Mouse (Mus musculus): ENCODE measurements at regions not wholly inside any gene's neighbourhood (a gene's known extent, or its start where the extent isn't known, plus 50 kb on each side); places are given as distances from the start of the nearest gene placed in this dataset.
A peak's percentile ranks its signal among the peaks of the same experiment; 100 is the strongest.

DNA sequence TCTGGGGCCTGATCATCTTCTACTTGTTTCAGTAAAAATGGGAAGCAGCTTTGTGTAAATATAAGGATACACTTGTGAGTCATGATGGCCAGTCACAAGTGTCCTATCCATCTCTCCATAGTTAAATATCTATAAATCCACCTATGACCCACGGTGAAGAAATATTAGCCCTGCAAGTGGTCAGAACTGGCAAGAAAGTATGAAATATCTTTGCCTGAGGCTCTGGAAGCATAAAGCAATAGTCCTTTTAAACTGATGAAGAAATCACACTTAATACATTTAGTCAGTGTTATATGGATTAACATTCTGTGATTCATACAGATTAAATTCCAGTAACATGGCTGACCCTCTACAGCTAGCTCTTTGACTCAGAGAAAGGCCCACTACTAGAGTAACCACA lies 134.8 kb upstream of the Klf6 start:
- no peak for DNase-seq

DNA sequence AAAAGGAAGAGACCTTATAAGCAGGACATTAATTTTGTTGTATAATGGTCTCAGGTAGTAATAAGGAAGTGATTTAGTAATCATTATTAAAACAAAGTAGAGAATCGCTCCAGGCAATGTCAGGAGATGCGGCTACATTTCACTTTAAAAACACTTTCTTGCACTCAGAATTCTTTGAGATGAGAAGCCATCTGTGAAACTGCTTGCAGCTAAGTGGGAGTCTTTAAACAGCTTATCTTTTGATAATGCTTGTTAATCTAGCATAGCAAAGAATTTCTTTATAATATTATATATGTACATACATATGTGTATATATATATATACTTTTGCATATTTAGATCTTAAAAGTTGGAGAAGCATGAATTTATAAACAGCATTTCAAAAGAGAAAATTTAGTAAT lies 133.1 kb upstream of the Klf6 start:
- DNase-seq: no peak

DNA sequence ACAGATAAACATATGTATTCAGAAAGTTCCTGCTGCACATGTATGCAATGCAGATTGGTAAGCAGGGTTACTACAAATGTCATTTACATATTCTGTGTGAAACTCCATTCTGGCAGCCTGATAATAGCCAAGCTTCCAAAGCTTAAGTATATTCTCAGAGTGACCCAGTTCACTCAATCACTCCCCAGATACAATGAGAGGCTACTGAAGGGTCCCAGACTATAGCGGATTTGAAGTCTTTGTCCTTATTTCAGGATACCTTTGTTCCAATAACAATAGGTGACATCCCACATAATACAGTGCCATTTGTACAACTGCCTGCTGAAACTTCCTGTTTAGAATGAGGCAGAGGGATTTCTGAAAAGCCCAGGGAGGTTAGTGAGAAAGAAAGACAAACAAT lies 132.5 kb upstream of the Klf6 start:
- no peak for DNase-seq

DNA sequence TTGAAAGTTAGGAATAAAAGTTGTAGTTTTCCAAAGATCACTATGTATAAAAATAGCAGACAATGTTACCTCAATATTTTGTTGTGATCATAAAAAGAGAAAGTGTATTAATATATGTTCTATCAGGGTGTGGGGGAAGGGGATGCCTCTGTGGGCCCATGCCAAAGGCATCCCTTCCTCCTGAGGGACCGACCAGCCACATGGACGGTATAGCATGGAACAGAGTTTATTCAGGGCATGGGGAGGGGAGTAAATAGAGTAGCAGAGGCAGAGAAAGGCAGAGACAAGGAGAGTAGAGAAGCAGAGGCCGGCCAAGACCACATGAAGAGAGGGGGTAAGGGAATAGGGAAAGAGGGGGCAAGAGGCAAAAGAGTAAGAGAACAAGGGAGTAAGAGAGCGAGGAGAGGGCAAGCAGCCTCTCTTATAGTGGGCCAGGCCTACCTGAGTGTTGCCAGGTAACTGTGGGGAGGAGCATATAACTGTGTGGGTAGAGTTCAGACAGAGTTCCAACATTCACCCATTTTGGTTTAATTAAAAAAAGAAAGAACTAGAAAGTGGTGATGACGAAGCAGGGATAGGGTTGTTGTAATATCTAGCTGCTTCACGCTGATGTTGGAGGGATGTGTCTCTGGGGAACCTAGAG lies 131.7 kb upstream of the Klf6 start:
- no peak for DNase-seq

DNA sequence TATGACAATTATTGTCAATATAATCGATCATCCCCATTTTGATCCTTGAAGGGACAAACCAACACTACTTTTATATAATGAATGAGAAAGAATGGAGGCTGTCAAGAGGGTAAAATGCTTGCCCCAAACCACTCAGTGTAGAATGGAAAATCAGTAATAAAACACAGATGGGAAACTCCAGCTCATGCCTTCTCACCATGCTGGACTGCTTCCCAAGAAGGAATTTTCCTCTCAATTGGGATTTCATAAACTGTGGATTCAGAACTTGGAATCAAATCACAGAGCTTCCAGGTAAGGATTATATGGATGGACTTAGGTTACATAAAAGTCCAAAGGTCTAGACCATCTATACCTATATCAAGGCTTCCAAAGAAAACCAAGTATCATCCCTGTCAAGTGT lies 129.1 kb upstream of the Klf6 start:
- DNase-seq: no peak

DNA sequence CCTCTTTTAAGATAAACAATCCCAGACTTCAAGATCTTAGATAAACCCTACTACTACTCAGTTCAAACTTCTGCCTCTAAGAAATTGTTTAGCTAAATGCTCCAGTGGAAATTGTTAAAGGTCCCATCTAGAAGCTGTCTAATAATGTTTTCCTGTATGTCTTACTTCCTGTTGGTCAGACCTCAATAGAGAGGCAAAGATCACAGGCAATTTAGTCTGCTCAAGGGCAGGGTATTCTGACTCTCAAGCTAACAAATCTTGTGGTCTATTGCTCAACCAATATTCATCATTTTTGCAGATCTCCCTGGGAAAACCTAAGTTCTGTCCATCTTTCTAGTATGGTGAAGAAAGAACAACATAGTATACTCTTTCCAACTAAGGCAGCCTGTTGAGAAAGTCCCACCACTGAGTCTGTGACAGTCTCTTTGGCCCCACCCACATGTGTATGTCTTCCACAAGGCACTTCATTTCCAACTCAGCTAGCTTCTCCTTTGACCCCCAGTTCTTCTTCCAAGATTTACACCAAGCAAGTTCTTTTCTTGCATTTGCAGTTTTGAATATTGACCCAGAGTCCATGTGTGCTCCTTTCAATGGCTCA lies 126.2 kb upstream of the Klf6 start:
- no peak for DNase-seq

DNA sequence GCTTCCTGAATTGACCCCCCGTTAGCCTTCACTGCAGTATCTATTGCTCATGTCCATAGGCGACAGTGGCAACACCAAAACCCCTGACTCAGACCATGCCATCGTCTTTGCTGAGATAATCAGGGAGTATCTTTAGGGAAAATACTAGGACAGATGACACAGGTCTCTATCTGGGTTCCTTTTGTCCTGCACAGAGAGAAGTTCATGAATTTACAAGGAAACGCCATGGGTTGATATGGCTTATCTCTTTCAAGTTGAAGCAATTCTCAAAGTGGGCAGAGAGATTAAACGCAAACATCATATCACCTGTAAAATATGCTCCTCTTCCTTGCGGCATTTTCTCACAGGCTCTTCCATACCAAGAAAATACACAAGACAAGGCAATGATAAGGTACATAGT lies 124.8 kb upstream of the Klf6 start:
- no peak for DNase-seq

DNA sequence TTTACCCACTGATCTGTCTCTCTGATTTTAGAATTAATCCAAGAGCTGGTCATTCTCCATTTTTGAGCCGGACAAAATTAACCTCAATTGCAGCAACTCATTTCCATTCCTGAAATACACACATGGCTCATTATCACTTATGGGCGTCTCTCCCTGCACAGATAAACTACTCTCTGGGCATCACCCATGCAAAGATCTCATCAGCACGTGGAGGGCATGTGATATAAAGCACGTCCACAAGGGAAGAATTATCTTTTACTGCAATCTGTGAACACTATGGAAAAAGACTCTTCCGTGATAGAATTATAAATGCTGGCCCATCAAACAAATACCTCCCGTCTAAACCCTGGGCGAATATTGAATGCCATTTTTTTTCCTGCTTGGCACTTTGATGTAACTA lies 124.1 kb upstream of the Klf6 start:
- no peak for DNase-seq

DNA sequence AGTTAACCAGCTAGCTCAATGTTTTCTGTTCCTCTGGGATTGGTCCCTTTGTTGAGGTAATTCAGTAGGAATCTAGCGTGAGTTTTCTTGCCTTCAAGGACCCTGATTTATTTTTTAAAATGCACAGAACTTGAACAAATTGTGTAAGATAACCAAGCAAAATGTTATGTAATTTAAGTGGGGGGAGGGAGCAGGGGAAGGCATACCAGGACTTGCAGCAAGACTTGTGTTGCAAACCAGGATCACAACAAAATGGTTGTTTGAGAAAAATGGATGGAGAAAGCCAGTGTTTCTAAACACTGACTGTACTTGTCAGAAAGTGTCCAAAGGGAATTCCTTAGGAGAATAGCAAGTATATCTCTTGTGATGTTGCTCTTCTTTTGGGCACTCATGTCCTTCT lies 120.5 kb upstream of the Klf6 start:
- no peak for DNase-seq

DNA sequence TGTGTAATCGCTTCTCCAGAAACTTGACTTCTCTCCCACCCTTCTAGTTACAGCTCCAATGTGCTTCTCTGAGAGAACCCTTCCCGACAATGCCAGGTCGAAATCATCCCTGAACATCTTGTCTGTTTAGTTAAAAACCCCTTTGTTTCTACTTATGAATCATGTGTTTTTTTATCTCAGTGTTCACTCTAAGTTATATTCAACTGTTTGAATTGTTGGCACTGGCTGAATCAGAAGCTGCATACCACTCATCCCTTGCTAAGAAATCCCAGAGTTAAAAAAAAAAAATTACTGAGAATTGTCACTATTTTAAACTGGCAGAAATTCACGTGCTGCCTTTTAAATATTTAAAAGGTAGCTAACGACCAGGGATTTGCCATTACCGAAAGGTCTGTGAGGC lies 116.3 kb upstream of the Klf6 start:
- no peak for DNase-seq

DNA sequence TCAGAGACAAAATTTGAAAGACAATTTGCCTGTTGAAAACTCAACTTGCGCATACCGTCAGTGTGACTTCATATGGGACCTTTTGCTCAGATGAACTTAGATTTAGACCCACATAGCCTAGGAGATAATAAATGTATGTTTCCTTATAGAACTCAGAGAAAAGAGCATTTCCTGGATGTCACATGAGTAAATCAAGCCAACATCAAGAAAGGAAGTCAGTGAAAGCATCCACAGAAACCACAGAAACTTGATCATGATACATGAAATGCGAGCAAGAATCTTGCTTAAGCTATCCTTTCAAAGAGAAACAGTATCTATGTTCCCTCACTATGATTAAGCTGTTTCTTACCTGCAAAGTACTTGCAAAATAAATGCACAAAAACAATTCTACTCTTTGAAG lies 104.1 kb upstream of the Klf6 start:
- no peak for DNase-seq

DNA sequence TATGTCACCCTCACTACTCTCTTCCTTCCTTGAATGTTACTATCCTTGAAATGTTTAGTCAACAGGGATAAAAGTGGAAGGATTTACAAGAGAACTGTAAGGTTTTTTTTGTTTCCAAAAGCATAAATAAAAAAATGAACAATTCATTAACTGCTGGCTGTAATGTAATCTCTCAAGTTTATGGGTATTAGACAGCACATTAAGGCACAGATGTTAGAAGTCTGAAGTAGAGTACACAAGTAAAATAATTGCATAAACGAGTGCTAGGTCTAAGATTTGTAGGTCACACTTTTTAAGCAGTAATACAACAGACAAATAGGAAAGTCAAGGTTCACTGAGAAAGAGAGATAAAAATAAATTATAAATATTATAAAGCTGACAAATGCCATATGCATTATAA lies 103.3 kb upstream of the Klf6 start:
- no peak for DNase-seq

DNA sequence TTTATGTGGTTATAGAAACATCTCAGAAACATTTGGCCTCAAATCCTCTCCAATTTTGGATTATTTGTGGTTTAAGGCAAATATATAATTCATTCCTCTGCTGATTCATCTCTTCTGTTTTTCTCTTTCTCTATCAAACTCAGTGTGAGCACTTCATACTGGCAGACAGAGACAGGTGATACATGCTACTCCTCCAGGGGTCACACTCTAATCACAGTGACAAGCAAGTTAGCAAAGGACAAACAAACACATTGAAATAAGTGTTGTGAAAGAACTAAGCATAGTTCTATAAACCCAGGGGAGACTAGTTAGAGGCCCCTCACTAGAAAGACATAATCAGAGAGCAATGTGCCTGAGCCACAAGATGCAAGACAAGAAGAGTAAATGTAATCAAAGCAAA lies 101.3 kb upstream of the Klf6 start:
- no peak for DNase-seq

DNA sequence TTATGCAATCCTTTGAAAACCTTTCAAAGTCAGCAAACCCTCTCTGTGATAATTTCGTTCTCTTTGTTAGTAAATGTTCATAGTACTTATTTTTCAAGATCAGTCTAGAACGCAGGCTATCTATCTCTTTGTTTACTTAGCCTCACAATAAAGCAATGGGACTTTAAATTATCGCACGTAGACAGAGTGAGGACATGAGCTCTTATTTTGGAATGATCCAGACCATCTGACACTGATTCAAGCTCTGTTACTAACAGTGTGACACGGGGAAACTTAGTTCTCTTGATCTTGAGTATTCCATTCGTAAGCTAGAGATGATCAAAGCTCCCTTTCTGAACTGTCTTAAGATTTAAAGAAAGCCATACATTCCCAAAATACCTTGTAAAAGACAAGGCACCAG lies 94.9 kb upstream of the Klf6 start:
- DNase-seq: no peak

DNA sequence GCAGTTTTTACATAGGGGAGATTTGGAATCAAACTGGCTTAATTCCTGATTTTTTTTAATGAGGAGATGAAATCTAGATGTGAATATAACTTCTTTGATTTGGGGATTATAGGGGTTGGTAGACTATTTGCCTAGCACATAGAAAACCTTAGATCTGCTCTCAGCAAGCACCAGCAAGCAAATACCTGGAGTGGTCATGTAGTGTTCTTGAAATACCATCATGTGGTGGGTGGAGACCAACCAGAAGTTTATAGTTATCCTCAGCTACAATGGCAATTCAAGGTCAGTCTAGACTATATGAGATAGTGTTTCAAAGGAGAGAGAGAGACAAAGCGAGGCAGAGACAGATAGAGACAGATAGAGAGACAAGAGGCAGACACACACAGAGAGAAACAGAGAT lies 94.1 kb upstream of the Klf6 start:
- DNase-seq: no peak

DNA sequence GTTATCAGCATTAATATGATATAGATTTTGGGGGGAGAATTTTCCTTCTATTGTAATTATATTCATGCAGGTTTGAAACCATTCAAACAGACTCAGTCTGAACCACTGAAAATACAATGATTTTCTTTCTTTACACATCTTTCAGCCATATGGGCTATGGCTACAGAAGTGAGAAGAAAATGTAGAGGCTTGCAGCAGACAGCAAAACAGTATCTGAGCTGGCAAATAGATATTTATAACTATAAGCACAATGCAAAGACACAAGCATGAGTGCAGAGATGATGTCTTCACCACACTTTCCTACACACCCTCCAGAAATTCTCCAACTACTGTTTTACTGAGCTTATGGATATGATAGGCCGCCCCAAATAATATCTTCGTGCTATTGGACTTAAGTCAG lies 92.6 kb upstream of the Klf6 start:
- DNase-seq: no peak

DNA sequence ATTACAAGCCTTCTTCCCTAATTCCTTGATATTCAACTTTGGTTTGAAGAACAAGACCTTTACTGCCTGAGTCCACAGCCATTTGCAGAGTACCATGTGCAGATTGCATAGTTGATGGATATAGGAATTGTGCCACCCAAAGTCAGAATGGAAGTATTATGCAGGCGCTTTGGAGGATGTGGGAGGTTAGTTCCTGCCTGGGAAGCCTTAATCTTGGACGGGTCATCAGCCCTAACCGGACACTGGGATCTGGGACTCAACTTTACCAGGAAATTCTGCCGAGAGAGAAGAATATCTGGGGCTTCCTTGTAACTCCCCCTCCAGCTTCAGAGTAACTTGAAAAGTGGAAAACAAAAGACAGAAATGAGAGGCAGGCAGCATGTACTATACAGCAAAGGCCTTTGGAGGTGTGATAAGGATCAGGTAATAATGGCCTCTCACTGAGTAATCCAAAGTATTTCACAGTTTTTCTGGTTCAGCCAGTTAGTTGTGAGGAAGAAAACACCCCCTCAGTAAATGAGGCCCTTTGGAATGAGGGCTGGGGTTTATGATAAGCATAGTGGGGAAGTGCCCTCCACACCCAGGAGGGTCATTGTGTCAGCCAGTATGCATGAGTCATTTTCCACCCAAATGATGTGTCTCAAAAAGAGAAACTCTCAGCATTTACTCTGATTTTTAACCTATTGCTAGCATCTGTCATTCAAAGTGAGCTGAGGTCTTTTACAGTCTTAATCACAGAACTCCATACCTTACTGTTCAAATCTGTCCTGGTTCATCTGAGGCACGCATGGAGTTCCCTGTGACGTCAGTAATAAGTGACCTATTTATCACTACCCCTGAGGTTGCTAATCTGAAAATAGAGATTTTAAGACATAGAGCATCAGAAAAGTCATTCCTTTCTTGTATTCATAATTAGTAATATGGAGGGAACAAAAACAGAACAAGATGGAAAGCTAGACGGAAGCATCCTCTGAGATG lies 91.7 kb upstream of the Klf6 start:
- no peak for DNase-seq

DNA sequence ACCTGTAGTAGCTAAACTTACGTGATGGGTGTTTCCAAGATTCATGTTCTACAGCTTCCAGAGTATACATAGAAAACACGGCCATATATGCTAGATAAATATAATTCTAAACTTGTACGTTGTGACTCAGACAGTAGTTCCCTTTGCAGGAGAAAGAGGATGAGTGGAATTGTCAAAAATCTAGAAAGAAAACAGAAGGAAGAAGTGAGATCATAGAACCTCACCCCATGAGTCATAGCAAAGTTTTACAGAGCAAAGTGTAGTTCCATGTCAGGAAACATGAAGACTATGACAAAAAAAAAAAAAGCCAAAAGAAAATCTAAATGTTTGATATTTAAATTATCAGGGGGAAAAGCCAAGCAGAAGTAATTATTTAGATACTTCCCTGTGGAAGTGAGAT lies 87.5 kb upstream of the Klf6 start:
- DNase-seq: no peak

DNA sequence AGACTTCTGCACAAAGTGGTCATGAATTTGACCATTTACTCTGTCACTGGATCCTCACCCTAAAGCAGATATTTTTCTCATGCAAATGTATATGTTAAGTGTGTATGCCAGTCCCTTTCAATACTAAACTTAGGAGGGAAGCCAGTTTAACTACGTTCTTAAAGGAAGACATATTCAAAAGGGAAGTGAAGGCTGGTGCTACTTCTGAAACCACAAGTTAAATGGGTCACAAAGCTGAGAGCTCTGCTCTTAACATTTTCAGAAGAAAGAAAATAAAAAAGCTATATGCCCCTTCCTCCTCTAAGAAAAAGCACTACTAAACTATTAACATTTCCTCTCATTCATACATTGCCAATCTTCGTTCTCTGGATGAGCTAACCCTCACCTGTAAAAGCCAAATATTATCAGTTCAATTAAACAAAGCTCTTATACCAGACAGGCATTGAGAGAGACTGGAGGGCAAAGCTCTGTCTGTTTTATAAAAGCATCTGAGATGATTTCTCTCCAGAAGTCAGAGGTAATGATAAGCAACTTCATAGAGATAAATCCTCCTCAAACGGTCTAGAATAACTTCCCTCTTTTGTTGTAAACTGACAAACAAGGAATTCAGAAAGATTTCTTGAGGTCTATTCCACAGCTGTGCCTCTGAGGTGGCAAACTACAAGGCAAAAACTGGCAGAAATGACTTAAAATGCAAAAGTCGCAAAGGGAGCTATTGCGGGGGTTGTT lies 82.7 kb upstream of the Klf6 start:
- DNase-seq: no peak

DNA sequence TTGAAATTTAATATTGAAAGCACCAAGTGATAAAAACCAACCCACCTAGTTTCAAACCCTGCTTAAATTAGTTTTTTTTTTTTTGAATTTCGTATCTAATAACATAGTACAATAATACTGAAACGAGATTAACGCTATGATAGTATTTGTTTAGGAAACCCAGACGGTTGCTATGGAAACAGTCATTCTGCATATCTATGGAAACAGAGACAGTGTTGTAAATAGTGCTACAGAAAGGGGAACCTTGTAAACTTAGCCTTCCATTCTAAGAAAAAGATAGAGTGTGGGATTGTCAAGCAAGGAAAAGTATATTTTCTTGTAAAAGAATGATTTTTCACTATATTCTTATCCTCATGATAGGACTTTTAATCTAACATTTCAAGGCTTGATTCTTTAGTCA lies 81.9 kb upstream of the Klf6 start:
- DNase-seq: no peak

DNA sequence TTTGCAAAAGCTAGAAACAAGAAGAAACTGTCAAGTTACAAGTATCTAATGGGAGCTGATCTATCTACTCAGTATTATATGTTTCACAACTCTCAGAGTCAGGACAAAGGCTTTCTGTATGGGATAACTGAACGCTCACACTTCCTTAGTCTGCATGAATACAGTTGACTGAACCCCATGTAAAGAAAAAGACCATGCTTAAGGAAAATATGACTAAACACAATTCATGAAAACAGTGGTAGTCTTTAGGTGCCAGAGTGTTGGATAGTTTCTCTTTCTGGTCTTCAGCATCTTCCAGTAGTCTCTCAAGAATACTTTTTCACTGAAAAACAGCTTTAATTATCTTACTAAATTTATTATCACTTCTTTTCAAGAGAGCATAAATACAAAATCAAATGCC lies 78.7 kb upstream of the Klf6 start:
- no peak for DNase-seq

DNA sequence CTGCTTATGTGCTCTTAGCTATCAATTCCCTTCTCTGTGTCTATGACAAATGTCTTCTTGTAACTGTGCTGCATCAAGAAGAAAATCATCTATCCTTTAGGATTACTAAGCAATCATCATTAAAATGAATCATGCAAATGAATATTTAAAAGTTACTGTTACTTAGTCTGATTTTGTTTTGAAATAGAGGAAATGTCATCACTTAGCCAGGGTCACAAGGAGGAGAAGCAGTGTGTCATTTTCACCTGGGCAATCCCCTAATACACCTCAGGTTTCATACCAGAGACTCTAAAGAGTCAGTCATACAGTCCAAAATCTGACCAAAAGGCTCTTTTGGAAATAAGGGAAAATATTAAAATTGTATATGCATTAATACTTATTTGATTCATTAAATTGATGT lies 74.2 kb upstream of the Klf6 start:
- no peak for DNase-seq

DNA sequence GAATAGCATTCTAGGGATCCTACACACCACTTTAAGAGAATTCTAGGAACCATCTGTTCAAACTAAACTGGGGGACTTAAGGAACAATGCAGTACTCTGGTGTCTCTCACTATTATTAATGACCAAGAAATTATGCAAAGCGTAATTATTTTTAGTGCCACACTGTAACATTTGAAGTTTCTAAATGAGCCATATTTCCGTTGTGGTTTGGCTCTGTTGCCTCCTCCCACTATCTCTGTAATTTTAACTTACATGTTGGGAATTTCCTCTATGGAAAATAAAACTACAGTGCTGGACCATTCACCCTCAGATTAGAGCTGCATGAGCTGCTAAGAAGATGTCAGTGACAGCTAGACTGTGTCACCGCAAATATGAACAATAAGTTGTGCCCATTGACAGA lies 72.0 kb upstream of the Klf6 start:
- no peak for DNase-seq

DNA sequence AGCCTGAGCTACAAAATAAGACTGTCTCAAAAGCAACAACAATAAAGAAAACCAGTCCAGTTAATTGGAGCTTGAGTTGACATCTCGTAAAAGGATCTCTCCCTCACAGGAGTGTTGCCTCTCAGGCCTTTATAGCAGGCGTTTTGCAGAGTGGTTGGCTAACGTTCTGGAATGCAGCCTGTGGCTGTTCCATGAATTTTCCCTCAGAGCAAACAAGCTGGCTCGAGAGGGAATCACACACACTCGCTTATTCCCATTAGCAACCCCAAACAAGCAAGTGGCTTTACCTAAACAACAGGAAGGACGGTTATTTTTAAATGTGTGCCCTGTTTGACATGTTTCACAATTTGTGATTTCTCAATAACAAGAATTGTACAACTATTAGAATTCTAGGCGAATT lies 59.2 kb upstream of the Klf6 start:
- peak in 1 of 2 experiments; percentile 48 for DNase-seq

Data from kidney, postnatal 25 days (tissue).